Mouse (Mus musculus) brain, embryonic 14.5 days (tissue): ENCODE data around the gene Shld1.

Source experiments
- CTCF ChIP-seq: fragments of 200-500 bp; IDR thresholded peaks from 2 replicates; pipeline ENCODE4 v1.5.1; 2012; ENCODE audit warnings: inconsistent platforms, mild to moderate bottlenecking, moderate library complexity, borderline replicate concordance; ENCODE audit not compliant: insufficient read depth, insufficient read length; ENCODE audit errors: extremely low read depth
- POLR2A ChIP-seq: fragments of 200-500 bp; IDR thresholded peaks from 2 replicates; pipeline ENCODE4 v1.6.1; 2012; ENCODE audit warnings: mild to moderate bottlenecking, inconsistent platforms, borderline replicate concordance; ENCODE audit not compliant: poor library complexity, insufficient read depth, insufficient read length, severe bottlenecking; ENCODE audit errors: extremely low read depth

- no peak for TF ChIP-seq CTCF
- no peak for TF ChIP-seq POLR2A
Observed at GRCm38 (mm10) chr2:132689569-132690231, 3.0 kb downstream of the Shld1 start.
